Mouse (Mus musculus) kidney, adult 2 months (tissue): ENCODE measurements around the gene Wwox.

Experiments used
- CTCF ChIP-seq: fragments of 200-500 bp; conservative IDR thresholded peaks from 2 replicates; pipeline ENCODE4 v1.5.1; 2011; ENCODE audit warnings: low read depth, mild to moderate bottlenecking, control low read depth, low read length, moderate library complexity, mixed read lengths; ENCODE audit not compliant: insufficient read depth, insufficient read length
- POLR2A ChIP-seq: fragments of 200-500 bp; IDR thresholded peaks from one replicate; pipeline ENCODE4 v1.6.1; 2011; ENCODE audit warnings: low read depth, low read length, control low read depth

GRCm38 (mm10) chr8:115186121-115186811, 746.8 kb downstream of the Wwox start:
- no peak for TF ChIP-seq POLR2A
- TF ChIP-seq CTCF = no peak
